Mouse (Mus musculus) brain, adult 2 months (tissue): ENCODE measurements around the gene Tbc1d10b.
"Not testable (repeated sequence)": the region's sequence is repeated elsewhere in the genome, so short reads cannot be mapped to it uniquely, and the experiment has no call there.

Experiments
- DNase-seq: peaks from one replicate; pipeline ENCODE4 v3.0.0; 2011; ENCODE audit warnings: low read depth, low spot score

The Tbc1d10b gene

GRCm38 (mm10) chr7:127208295-127208552, at the start of gene Tbc1d10b:
Tbc1d10b (minus strand) TSS chr7:127208468.
- no peak for DNase-seq

- no peak for DNase-seq
Observed at GRCm38 (mm10) chr7:127256518-127256917, 48.2 kb upstream of the Tbc1d10b start.

- no peak for DNase-seq
Observed at GRCm38 (mm10) chr7:127255965-127256364, 47.7 kb upstream of the Tbc1d10b start.

GRCm38 (mm10) chr7:127255008-127255407, 46.7 kb upstream of the Tbc1d10b start:
- DNase-seq: no peak

GRCm38 (mm10) chr7:127253821-127254769, 45.8 kb upstream of the Tbc1d10b start:
- peak; percentile 99 for DNase-seq

- DNase-seq: peak; percentile 37
Observed at GRCm38 (mm10) chr7:127253341-127253740, 45.1 kb upstream of the Tbc1d10b start.

GRCm38 (mm10) chr7:127252414-127252813, 44.1 kb upstream of the Tbc1d10b start:
- DNase-seq: peak; percentile 59

- DNase-seq: not testable (repeated sequence)
Observed at GRCm38 (mm10) chr7:127250511-127250910, 42.2 kb upstream of the Tbc1d10b start.

- DNase-seq: peak; percentile 54
Observed at GRCm38 (mm10) chr7:127244658-127245510, 36.6 kb upstream of the Tbc1d10b start.

GRCm38 (mm10) chr7:127243870-127244657, 35.8 kb upstream of the Tbc1d10b start, which contains the start of gene Zfp771:
Zfp771 (plus strand) TSS chr7:127244274.
- peak; percentile 97 for DNase-seq

GRCm38 (mm10) chr7:127243361-127243867, 35.1 kb upstream of the Tbc1d10b start:
- no peak for DNase-seq

GRCm38 (mm10) chr7:127234777-127235176, 26.5 kb upstream of the Tbc1d10b start:
- DNase-seq: no peak

- DNase-seq: no peak
Observed at GRCm38 (mm10) chr7:127233765-127234164, 25.5 kb upstream of the Tbc1d10b start.

GRCm38 (mm10) chr7:127233368-127233749, 25.1 kb upstream of the Tbc1d10b start:
- DNase-seq: peak; percentile 63

GRCm38 (mm10) chr7:127232622-127233367, 24.5 kb upstream of the Tbc1d10b start, which contains the start of the genes Zfp553 and Sept1:
Zfp553 (plus strand) TSS chr7:127233061.
Sept1 (minus strand) TSS chr7:127233130.
- peak; percentile 94 for DNase-seq

GRCm38 (mm10) chr7:127231826-127232621, 23.8 kb upstream of the Tbc1d10b start:
- no peak for DNase-seq

- DNase-seq: no peak
Observed at GRCm38 (mm10) chr7:127231376-127231775, 23.1 kb upstream of the Tbc1d10b start.

- DNase-seq: peak; percentile 94
Observed at GRCm38 (mm10) chr7:127228615-127229303, 20.5 kb upstream of the Tbc1d10b start.
